Mouse (Mus musculus): ENCODE results near the gene Crybb2.

Crybb2 gene

DNA sequence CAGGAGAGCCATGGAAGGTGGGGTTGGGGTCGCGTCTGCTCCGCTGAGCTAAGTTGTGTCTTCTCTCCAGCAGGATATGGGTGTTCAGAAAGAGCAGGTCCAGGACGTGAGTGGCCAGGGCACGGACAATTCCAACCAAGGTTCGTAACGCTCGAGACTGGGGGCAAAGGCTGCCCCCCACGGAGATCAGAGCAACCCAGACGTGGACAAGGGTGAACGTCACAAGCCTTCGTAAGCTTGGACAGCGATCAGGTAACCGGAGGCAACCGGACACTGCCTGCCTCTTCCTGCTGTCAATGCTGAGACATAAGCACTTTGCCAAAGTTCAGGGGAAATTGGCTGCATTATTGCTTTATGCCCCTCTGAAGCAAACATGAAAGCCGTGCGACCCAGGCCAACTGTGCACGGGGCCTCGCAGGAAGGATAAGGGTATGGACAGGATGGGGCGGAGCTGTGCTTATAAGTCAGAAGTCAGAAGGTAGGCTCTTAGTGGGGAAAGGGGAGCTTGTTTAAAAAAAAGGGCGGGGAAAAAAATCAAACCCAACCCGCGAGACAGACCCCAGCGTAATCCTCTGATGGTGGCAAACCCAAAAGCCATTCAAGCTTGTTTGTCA, 20.3 kb upstream of the Crybb2 start:
- peak; percentile 59 for DNase-seq

GRCm38 (mm10) chr5:113087465-113087864, 17.5 kb upstream of the Crybb2 start:
- no peak for DNase-seq

DNA sequence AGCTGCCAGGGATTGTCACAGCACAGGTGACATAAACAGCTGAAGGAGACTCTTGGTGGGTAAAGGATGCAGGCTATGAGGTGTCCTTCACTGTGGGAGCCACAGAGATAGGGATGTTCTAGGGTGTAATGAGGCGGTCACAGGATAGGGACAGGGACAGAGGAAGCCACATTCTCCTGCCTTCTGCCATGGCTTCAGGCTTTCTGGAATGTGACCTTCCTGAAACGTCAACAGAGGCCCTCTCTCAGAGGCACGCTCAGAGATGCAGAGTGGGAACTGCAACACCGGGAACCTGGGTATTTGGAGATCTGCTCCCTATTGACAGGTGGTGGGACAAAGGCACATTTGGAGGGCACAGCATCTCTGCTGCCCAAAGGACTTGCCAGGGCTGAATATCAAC, 17.1 kb upstream of the Crybb2 start:
- DNase-seq, result no peak

GRCm38 (mm10) chr5:113086439-113086838, 16.5 kb upstream of the Crybb2 start:
- DNase-seq, result no peak

DNA sequence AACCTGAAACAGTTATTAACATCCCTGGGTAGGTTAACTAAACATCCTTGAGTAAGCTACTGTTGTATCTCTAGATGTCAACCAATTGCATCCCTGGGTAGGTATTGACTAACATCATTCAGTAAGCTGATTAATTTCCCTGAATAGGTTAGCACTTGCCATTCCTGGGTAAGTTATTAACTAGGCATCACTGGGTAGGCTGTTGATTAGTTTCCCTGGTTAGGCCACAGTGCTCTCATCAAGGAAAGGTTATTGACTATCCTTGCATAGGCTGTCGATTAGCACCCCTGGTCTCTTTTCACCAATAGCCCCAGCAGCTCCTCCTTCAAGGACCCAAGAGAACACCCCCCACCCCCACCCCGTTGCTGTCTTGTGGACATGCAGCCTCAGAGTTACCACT, 16.0 kb upstream of the Crybb2 start:
- no peak for DNase-seq

GRCm38 (mm10) chr5:113084309-113084708, 14.4 kb upstream of the Crybb2 start:
- no peak for DNase-seq

DNA sequence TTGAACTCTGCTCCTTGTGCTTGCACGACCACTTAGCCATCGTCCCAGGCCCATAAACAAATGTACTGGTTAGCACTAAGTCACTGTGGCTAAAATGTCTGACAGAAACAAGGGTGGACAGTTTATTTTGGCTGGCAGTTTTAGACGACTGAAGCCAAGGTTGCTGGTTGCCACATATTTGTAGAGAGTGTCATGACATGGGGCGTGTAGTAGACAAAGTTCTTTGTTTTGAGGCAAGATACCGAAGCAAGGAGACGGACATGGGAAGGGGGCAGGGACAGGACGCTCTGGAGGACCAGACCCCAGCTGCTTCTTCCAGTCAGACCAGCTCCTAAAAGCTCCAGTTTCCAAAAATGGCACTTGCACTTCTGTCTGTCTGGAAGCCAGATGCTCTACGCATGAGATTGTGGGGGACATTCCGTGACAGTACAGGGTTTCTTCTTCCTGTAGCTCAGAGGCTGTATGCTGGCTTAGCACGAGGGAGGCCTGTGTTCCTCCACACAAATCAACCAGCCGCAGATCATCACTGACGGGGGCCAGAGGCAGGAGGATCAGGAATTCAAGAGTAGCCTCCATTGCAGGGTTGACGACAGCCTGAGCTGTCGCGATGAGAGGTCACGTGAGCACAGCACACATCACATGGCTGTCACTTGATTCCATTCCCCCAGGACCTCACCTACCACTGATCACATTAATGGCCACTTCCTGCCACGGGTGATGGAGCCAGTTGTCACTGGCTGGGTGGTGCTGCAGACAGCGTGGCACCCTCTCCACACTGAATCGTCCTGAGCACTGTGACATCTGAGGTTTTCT, 12.6 kb upstream of the Crybb2 start:
- no peak for DNase-seq

DNA sequence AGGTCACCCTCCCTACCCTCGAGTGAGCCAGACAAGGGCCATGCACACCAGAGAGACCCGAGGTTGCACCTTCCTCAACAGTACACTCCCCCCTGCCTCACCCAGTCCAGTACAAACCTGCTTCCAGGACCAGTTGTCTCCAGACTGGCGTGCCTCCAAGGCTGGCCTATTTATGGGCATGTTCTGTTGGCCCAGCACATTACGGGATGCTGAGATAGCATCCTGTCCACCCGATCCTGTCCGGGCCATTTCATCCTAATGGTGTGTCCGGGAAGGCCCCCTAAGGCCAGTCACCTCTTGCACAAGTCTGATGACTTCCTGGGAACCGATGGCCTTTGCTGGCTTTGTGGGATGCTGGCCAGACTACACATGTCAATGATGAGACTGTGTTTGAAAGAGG, 11.5 kb upstream of the Crybb2 start, which contains the start of gene Crybb3:
TSS of gene Crybb3 (minus strand) at position 146 of the 400 bp plus-strand sequence.
- peak; percentile 48 for DNase-seq

- no peak for DNase-seq
Measured at GRCm38 (mm10) chr5:113081020-113081419, 11.1 kb upstream of the Crybb2 start.

DNA sequence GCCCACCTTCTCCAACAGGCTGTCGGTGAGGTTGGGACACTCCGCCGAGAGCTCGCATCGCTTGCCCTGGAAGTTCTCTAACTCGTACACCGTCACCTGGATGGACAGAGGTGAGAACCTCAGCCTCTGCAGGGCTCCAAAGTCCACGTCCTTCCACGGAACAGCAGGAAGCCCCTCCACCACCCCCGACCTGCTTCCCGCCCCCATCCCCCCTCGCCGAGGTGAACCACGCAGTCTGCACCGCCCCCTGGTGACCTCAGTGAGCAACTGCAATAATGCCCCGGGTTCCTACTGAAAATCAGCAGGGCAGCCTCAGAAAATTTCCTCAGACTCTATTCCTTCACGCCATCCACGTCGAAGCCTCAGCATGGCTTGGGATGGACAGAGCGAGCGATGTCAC, 9.9 kb upstream of the Crybb2 start:
- no peak for DNase-seq

DNA sequence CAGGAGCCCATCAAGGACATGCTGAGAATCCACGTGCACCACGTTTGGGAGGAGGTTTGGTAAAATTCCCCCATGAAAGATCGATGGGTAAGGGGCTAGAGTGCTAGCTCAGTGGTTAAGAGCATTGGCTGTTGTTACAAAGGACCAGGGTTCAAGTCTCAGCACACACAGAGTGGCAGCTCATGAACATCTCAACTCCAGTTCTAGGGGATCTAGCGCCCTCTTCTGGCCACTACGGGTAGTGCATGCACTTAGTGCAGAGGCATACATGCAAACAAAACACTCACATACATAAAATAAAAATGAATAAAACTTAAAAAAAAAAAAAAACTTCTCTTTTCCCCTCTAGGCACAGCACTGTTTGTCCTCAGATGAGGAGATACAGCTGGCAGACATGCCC, 8.8 kb upstream of the Crybb2 start:
- no peak for DNase-seq

DNA sequence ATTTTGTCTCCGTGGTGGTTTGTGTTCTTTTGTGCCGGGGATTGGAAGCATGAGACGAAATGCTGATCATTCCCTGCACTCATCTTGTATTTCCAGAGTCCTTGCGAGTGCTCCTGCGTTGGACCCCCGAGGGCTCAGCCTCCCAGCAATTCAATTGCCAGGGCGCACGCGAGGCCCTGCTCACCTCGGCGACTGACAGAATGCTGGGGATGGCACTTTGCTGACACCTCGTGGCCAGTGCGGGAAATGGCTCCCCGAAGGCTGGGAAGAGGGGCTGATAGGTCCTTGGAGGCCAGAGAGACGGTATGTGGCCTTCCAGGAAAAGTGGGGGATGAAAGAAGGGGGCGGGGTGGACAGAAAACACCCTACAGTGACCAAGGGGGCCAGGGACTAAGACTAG, 15.6 kb downstream of the Crybb2 start:
- peak; percentile 48 for DNase-seq

DNA sequence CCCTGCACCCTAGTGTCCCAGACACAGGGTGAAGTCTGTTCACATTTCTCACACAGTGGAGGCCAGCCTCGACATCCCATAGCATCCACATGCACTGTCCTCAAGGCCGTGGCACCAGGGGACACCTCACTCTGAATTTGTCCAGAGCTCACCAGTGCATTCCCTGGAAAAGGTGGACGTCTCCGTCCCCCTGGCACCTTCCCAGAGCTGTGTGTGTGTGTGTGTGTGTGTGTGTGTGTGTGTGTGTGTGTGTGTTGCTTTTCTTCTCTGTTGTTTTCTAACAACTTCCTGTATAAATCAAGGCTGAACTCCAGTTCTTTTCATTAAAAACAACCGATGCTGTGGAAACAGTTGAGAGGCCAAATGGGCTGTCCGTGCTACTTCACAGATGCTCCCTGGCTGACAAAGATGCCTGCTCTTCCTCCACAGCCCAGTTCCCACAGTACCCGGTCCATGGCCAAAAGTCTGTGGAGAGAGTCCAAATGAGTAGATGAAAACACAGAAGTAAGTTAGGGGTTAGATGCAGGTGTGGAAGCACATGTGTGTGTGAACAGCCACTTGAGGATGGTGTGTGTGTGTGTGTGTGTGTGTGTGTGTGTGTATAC, 19.2 kb downstream of the Crybb2 start:
- DNase-seq, result no peak

DNA sequence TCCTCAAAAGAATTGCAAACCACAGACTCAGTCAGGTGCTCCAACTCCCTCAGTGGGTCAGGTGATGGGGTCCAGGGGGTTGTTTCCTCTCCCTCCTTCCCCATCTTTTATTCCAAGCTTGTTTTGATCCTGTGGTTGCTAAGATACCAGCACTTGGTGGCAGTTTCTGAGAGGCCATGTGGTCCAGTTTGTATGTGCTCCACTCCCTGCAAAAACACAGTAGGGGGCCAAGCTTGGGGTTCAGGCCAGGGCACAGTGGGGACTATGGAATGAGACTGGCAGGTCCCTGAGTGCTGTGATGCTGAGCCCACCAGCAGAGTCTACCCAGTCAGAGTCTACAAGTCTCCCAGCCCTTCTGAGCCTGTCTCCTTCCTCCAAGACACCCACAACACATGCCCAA, 20.0 kb downstream of the Crybb2 start:
- DNase-seq, result peak; percentile 6

GRCm38 (mm10) chr5:113045511-113046273, 24.2 kb downstream of the Crybb2 start:
- no peak for DNase-seq

GRCm38 (mm10) chr5:113043531-113043930, 26.4 kb downstream of the Crybb2 start:
- DNase-seq, result no peak

DNA sequence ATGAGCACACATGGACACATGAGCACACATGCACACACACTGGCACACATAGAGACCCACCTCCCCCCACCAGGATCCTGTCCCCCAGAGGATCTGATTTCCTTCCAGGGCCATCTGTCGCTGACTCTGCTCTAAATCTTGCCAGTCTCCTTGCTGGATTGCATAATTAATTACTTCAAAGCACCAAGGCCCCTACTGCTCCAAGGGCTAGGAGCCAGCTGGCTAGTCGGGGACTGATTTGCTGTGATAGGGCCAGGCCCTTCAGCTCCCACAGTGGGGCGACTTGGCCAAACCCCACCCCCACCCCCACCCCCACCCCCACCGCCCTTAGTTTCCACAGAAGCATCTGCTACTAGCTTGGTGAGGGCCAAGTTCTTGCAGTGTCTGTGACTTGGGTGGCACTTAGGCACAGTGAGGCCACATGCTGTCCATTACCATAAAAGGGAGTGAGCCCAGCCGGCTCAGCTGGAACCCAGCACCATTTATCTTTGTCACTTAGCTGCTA, 28.3 kb downstream of the Crybb2 start:
- DNase-seq, result peak; percentile 33

- DNase-seq, result no peak
Measured at GRCm38 (mm10) chr5:113040776-113041175, 29.1 kb downstream of the Crybb2 start.

GRCm38 (mm10) chr5:113038601-113039000, 31.3 kb downstream of the Crybb2 start:
- DNase-seq, result no peak

- DNase-seq, result no peak
Measured at GRCm38 (mm10) chr5:113035094-113036047, 34.5 kb downstream of the Crybb2 start.

- DNase-seq, result no peak
Measured at GRCm38 (mm10) chr5:113031201-113031754, 38.6 kb downstream of the Crybb2 start.

DNA sequence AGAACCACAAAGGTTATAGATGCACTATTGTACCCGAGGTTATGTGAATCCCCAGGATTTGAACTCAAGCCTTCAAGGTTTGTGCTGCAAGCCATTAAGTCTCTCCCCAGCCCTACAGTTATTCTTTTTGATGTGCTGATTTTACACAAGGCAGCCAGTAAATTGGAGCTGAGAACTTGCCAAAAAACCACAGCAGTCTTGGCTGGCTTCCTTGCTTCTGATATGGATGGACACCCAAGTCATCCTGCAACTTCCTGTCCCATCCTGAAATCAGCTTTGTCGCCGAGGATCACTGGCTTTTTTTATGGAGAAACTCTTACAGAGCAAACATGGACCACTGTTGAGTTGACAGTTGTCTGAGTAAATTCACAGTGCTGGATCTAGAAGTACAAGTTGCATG, 39.8 kb downstream of the Crybb2 start:
- DNase-seq, result no peak
